Mouse (Mus musculus) brain, embryonic 18.5 days (tissue): ENCODE results near the gene Dars.
"Not testable (repeated sequence)": the region's sequence is repeated elsewhere in the genome, so short reads cannot be mapped to it uniquely, and the experiment has no call there.

Experiments
- DNase-seq: peaks from one replicate; pipeline ENCODE4 v3.0.0-alpha.2; 2012; ENCODE audit warnings: low read depth, low spot score

Gene Dars

DNA sequence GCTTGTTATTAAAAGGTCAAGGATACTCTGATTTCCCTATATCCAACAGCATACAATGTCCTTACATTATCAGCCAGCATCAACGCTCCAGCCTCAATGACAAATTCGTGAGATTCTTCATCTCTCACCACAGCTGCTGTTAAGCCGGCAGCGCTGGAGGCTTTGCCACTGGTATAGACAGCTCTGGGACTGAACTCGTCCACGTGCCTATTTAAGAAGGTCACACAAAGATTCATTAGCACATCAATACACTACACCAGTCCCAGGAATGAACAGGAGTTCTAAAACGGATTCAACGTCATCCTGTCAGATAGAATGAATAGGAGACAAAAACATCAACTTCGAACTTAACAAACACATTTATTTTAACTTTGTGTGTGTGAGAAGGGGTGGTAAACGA is 72.9 kb downstream of the Dars start:
- DNase-seq = no peak

DNA sequence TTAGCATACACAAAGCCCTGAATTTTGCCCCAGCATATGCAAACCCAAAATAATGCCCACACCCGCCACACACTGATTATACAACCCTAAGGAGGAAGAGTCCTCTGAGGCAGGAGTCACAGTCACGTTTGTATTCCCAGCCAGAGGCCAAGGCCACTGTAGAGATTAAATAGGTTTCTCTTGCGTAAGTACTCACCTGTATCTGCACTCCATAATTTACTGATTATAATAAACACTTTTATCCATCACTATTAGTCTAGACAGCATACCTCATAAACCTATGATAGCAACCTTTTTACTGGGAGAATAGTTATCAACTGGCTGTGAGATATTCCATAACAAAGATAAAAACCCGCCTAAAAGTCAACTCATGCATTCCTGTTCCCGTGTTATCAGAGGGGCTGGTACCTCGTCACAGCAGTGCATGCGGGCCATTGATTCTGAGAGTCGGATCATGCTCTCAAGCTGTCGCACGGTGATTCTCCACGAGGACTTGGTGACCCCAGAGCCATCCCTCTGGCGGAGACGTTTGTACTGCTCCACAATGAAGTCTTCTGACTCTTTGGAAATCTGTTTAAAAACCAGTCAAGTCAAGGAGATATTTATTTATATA is 79.4 kb downstream of the Dars start:
- no peak for DNase-seq

DNA sequence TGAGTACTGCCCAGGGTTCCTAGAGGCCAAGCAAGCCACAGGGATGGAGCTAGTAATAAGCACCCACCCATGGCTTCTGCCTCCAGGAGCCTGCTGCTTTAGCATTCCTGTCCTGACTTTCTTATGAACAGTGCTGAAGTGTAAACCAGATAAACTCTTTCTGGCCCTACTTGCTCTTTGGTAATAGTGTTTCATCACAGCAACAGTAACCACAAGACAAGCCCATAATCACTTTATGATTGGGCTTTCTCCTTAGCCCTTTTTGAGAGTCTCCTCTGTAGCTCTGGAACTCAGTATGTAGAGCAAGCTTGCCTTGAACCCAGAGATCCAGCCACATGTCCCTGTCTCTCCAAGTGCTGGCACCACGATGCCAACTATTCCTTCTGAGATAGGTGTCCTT is 86.9 kb downstream of the Dars start:
- DNase-seq = no peak

DNA sequence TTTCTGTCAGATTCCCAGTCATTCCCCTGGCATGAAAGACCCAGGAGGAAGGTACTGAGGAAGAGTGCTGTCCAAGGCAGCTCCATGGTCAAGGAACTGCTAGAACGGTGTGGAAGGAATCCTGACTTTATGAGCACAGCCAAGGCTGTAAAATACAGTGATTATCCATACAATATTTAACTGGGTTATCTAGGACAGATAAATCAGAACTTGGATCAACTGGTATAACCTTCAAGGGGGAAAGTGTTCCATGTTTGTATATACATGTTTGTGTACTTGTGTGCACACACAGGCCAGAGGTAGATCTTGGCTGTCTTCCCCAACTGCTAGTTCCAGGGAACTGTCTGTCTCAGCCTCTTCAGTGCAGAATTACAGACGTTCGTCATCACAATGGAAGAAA is 89.0 kb downstream of the Dars start, which contains the start of gene Lct:
Lct (minus strand) TSS at position 101 of the 400 bp plus-strand sequence.
- DNase-seq = no peak

DNA sequence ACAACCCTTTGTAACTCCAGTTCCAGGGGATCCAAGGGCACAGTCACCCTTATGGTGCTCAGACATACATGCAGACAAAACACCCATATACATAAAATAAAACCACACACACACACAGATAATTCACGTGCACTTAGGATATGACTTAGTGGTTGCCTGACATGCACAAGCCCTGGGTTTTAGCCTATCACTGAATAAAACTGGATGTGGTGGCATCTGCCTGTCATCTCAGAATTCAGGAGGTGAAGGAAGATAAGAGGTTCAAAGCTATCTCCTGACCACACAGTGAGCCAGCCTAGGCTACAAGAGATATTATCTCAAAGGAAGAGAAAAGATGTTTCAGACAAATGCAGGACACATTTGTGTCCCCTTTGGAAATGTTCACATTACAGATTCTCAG is 90.0 kb downstream of the Dars start:
- DNase-seq = no peak

DNA sequence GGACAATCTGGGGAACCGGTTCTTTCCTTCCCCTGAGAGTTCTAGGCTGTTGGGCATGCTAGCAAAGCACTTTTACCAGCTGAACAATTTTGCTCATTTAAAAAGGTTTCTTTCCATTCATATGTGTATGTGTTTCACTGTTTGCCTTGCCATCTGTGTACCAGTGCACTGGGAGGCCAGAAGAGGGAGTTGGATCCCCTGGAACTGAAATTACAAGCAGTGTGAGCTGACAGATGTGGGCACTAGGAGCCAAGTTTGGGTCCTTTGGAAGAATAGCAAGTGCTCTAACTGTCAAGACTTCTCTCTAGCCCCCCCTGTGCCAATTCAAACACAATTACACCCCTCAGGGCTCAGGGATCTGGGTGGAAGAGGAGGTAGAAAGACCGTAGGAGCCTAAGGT is 92.4 kb downstream of the Dars start:
- no peak for DNase-seq

DNA sequence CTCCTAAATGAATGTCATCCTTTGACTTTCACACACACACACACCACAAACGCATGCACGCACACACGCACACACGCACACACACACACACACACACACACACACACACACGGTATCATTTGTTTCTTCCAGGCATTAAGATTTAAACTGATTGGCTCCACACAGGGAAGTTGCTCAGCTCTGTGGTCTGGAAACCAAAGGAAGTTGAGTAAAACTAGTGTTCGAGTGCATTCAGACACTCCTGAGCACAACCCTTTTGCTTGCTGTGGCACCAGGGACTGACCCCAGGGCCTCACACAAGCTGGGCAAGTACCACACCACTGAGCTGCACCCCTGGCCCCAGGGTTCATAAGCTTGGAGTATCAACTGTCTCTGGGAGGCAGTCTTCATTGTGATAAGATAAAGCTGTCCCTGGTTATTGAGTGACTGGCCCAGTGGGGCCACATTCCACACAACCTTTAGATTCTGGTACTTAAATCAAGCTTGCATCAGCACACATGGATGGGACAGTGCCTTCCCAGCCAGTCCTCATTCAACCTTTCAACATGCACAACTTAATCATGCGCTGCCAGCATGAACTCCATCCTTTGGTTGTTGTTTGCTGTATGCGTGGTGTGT is 94.0 kb downstream of the Dars start:
- DNase-seq = no peak

DNA sequence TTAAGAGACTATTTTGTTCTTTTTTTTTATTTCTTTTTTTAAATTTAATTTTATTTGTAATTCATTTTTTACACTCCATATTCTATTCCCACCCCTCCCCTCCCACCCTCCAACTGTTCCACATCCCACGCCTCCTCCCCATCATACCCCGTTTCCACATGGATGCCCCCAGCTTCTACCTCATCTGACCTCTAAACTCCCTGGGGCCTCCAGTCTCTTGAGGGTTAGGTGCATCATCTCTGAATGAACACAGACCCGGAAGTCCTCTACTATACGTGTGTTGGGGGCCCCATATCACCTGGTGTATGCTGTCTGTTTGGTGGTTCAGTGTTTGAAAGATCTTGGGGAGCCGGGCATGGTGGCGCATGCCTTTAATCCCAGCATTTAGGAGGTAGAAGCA is 97.9 kb downstream of the Dars start:
- not testable (repeated sequence) for DNase-seq

DNA sequence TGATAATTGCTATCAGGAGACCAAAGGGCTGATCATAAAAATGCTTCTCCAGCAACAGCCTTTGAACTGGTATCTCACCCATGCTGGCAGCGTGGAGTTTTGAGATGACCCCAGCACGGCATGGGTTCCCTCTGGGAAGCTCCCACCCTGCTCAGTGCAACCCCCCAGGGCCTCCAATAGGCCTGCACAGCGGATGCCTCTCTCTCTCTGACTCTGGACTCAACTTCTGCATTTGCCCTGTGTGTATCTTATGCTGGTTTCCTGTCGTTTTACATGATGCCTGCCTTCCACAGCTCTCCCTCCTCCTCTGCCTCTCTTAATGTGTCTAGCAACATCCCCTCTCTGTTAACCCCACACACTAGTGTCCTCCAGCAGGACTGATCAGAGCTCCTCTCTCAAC is 102.5 kb downstream of the Dars start:
- no peak for DNase-seq
